In the genomic region with DNA sequence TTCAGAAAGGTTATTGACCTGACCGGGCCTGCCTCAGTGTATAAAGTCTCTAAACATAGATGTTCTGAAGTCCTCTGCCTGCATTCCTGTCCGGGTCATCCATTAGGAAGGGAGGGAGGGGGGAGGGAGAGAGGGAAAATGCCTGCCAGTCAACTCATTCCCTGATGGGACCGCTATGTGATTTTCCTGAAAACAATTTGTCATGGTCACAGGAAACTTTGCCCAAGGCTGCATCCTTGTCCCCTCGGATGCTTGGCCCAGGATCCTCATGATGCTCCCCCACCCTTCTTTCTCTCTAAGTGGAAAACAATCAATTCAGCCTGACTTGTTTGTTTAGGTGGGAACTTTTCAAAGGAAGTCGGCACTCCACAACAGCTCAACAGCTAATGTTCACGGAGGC, we compare ENCODE assay signal across 20 mouse cellular contexts. TPM values are rescaled to one million over a fixed set of nuclear protein-coding genes. Genes with fewer than 3 reads are reported as not detected.
DNase-seq lines count a peak whose midpoint lies in the region; ATAC-seq and TF ChIP-seq lines count a peak whose summit lies in the region.
"Had no signal": no experiment of that assay in that cellular context is flagged by ENCODE, and none has a peak within 500 bp of the region (broad histone marks: within the 10 kb centered on the region; RNA-seq: fewer than 3 reads in every experiment).

No protein-coding gene starts in this region.

- no peaks in the 10 kb centered on the region for H3K27me3 ChIP-seq in liver, adult 2 months (ENCODE audit: control insufficient read depth, insufficient read depth, low read length)
- no peaks in the 10 kb centered on the region for H3K27me3 ChIP-seq in liver, embryonic 11.5 days (replicated peaks; ENCODE audit: control insufficient read depth, insufficient read depth, low read length)
- H3K27me3 ChIP-seq: embryonic facial prominence, embryonic 13.5 days; midbrain, embryonic 15.5 days had no signal

- no peaks in the 10 kb centered on the region for H3K36me3 ChIP-seq in liver, adult 2 months (ENCODE audit: control insufficient read depth, insufficient read depth, low read length)
- no peaks in the 10 kb centered on the region for H3K36me3 ChIP-seq in liver, embryonic 11.5 days (ENCODE audit: control insufficient read depth, insufficient read depth, low read length)
- H3K36me3 ChIP-seq: embryonic facial prominence, embryonic 13.5 days; limb, embryonic 12.5 days; midbrain, embryonic 15.5 days had no signal

- H3K4me1 ChIP-seq in liver, adult 2 months (ENCODE audit: control insufficient read depth, insufficient read depth, low read length): no peaks in the 10 kb centered on the region; the same call in 1 of the 2 replicates
- H3K4me1 ChIP-seq in liver, embryonic 11.5 days (replicated peaks; ENCODE audit: control insufficient read depth, insufficient read depth, low read length): peaks cover 14% of the 10 kb centered on the region

- H3K79me2 ChIP-seq in liver, adult 2 months (ENCODE audit: control insufficient read depth, insufficient read depth, low read length): no peaks in the 10 kb centered on the region

- no peak overlapping the region for H3K4me2 ChIP-seq in liver, embryonic 11.5 days
- H3K4me2 ChIP-seq: embryonic facial prominence, embryonic 13.5 days; limb, embryonic 12.5 days; midbrain, embryonic 15.5 days had no signal

- WGBS in liver, adult 2 months: 10% methylated on average over 6 of the region's 6 CpGs
- 29% methylated on average over 6 of the region's 6 CpGs for WGBS in liver, embryonic 11.5 days

- ATAC-seq in liver, embryonic 11.5 days (replicated peaks; ENCODE audit: low FRiP score): no peak
- ATAC-seq: inflammation-experienced regulatory T-cells, adult 6 months; liver, postnatal 0 days; midbrain, embryonic 15.5 days had no signal

- H3K9me3 ChIP-seq in liver, embryonic 11.5 days (ENCODE audit: control insufficient read depth, low read length): no peaks in the 10 kb centered on the region
- H3K9me3 ChIP-seq: embryonic facial prominence, embryonic 13.5 days; limb, embryonic 12.5 days; midbrain, embryonic 15.5 days had no signal

- no peak for TF ChIP-seq POLR2A in liver, adult 2 months (IDR thresholded peaks at IDR 0.05; ENCODE audit: extremely low read depth, insufficient read depth, low read length)

- no peak for TF ChIP-seq CTCF in liver, adult 2 months (IDR thresholded peaks at IDR 0.05; ENCODE audit: low read depth, low read length)

- no peak overlapping the region for H3K27ac ChIP-seq in liver, adult 2 months (replicated peaks; ENCODE audit: insufficient read depth, low read depth, low read length)
- H3K27ac ChIP-seq in liver, embryonic 11.5 days (ENCODE audit: low read depth, low read length): no peak overlapping the region
- H3K27ac ChIP-seq: embryonic facial prominence, embryonic 13.5 days; limb, embryonic 12.5 days; midbrain, embryonic 15.5 days had no signal

- no peak overlapping the region for H3K9ac ChIP-seq in liver, adult 2 months (ENCODE audit: low read depth, low read length)
- H3K9ac ChIP-seq in liver, embryonic 11.5 days (ENCODE audit: low read depth, low read length): no peak overlapping the region
- H3K9ac ChIP-seq: embryonic facial prominence, embryonic 13.5 days; limb, embryonic 12.5 days; liver, postnatal 0 days; midbrain, embryonic 15.5 days had no signal

- no peak overlapping the region for H3K4me3 ChIP-seq in liver, adult 2 months (ENCODE audit: insufficient read depth, low read depth, low read length)
- no peak overlapping the region for H3K4me3 ChIP-seq in liver, embryonic 11.5 days (ENCODE audit: low read depth, low read length)
- H3K4me3 ChIP-seq: embryonic facial prominence, embryonic 13.5 days; limb, embryonic 12.5 days; midbrain, embryonic 15.5 days had no signal

- peak; percentile 60 for DNase-seq in adrenal gland, adult 2 months
- no peak for DNase-seq in adrenal gland, postnatal 14 days
- peak; percentile 29 for DNase-seq in liver, adult 2 months (ENCODE audit: extremely low read depth, low read depth, low spot score)
- DNase-seq in liver, embryonic 11.5 days (ENCODE audit: low spot score): no peak
- peak; percentile 65 for DNase-seq in kidney, postnatal 14 days
- peak; percentile 41 to 58 for DNase-seq in lung, postnatal 4 days
- DNase-seq in right cerebral cortex, adult 18-20 months: no peak
- no peak for DNase-seq in gastrocnemius, postnatal 10 days
- DNase-seq: cerebellum, adult 2 months; heart, postnatal 14 days; layer of hippocampus, postnatal 36 days; liver, postnatal 0 days; right cerebral cortex, postnatal 4 days had no signal

RNA-seq across cellular contexts. Expression of gene Plvap, which starts 5.2 kb away (rescaled TPM):
- total RNA-seq in adrenal gland, adult 2 months (2021): 100 to 1,000 TPM; 198 to 219 TPM
- polyA plus RNA-seq in adrenal gland, adult 2 months (2012; rRNA removed): 559 and 580 TPM in 2 replicates
- 116 and 123 TPM in 2 replicates for total RNA-seq in adrenal gland, postnatal 14 days (2021)
- 15.3 and 22.8 TPM in 2 replicates for total RNA-seq in liver, adult 2 months (2014; rRNA removed)
- 128 and 132 TPM in 2 replicates for polyA plus RNA-seq in liver, adult 2 months (2012; rRNA removed)
- polyA plus RNA-seq in liver, embryonic 11.5 days (2014; fragmentation: Nextera tagmentation; extraction: Ambion mirVana): 56.0 and 57.3 TPM in 2 replicates
- total RNA-seq in gastrocnemius, postnatal 10 days (2021): 10 to 100 TPM; 10.7 to 14.2 TPM
- polyA plus RNA-seq: inflammation-experienced regulatory T-cells, adult 6 months had no signal

RNA-seq across cellular contexts. Expression of gene Ccdc194, which starts 8.7 kb away (rescaled TPM):
- total RNA-seq in adrenal gland, adult 2 months (2021): not detected
- polyA plus RNA-seq in adrenal gland, adult 2 months (2012; rRNA removed): not detected in 2 replicates
- not detected in 2 replicates for total RNA-seq in adrenal gland, postnatal 14 days (2021)
- not detected in 2 replicates for total RNA-seq in liver, adult 2 months (2014; rRNA removed)
- polyA plus RNA-seq in liver, adult 2 months (2012; rRNA removed): 0.05 TPM in 1 of 2 replicates, not detected in the other
- 0.16 and 0.44 TPM in 2 replicates for polyA plus RNA-seq in liver, embryonic 11.5 days (2014; fragmentation: Nextera tagmentation; extraction: Ambion mirVana)
- 1 to 10 TPM in 1 of 2 experiments, under 1 TPM in 1; 0.21 to 2.5 TPM for total RNA-seq in gastrocnemius, postnatal 10 days (2021)
- total RNA-seq: gastrocnemius, adult 18-20 months; heart, adult 8-10 months; layer of hippocampus, postnatal 36 days had no signal
- polyA plus RNA-seq: forebrain, embryonic 11.5 days; inflammation-experienced regulatory T-cells, adult 6 months; liver, postnatal 0 days had no signal

RNA-seq across cellular contexts. Expression of gene Bst2, which starts 20.5 kb away (rescaled TPM):
- total RNA-seq in adrenal gland, adult 2 months (2021): 10 to 100 TPM; 63.1 to 98.6 TPM
- polyA plus RNA-seq in adrenal gland, adult 2 months (2012; rRNA removed): 457 and 528 TPM in 2 replicates
- 45.6 and 47.9 TPM in 2 replicates for total RNA-seq in adrenal gland, postnatal 14 days (2021)
- 603 and 678 TPM in 2 replicates for total RNA-seq in liver, adult 2 months (2014; rRNA removed)
- 798 and 871 TPM in 2 replicates for polyA plus RNA-seq in liver, adult 2 months (2012; rRNA removed)
- 21.9 and 24.0 TPM in 2 replicates for polyA plus RNA-seq in liver, embryonic 11.5 days (2014; fragmentation: Nextera tagmentation; extraction: Ambion mirVana)
- total RNA-seq in gastrocnemius, postnatal 10 days (2021): 10 to 100 TPM; 10.0 to 12.0 TPM

RNA-seq across cellular contexts. Expression of gene Mvb12a, which starts 25.9 kb away (rescaled TPM):
- total RNA-seq in adrenal gland, adult 2 months (2021): 10 to 100 TPM; 64.7 to 74.4 TPM
- 230 and 237 TPM in 2 replicates for polyA plus RNA-seq in adrenal gland, adult 2 months (2012; rRNA removed)
- total RNA-seq in adrenal gland, postnatal 14 days (2021): 63.2 and 66.3 TPM in 2 replicates
- 98.9 and 105 TPM in 2 replicates for total RNA-seq in liver, adult 2 months (2014; rRNA removed)
- 164 and 165 TPM in 2 replicates for polyA plus RNA-seq in liver, adult 2 months (2012; rRNA removed)
- 68.1 and 71.0 TPM in 2 replicates for polyA plus RNA-seq in liver, embryonic 11.5 days (2014; fragmentation: Nextera tagmentation; extraction: Ambion mirVana)
- 10 to 100 TPM; 21.8 to 25.5 TPM for total RNA-seq in gastrocnemius, postnatal 10 days (2021)

RNA-seq across cellular contexts. Expression of gene Gtpbp3, which starts 28.9 kb away (rescaled TPM):
- total RNA-seq in adrenal gland, adult 2 months (2021): 10 to 100 TPM; 15.6 to 26.7 TPM
- 58.3 and 77.4 TPM in 2 replicates for polyA plus RNA-seq in adrenal gland, adult 2 months (2012; rRNA removed)
- 20.0 and 21.5 TPM in 2 replicates for total RNA-seq in adrenal gland, postnatal 14 days (2021)
- total RNA-seq in liver, adult 2 months (2014; rRNA removed): 11.6 and 12.7 TPM in 2 replicates
- polyA plus RNA-seq in liver, adult 2 months (2012; rRNA removed): 12.9 and 15.5 TPM in 2 replicates
- 9.5 and 10.4 TPM in 2 replicates for polyA plus RNA-seq in liver, embryonic 11.5 days (2014; fragmentation: Nextera tagmentation; extraction: Ambion mirVana)
- total RNA-seq in gastrocnemius, postnatal 10 days (2021): 10 to 100 TPM in 1 of 2 experiments, 1 to 10 TPM in 1; 8.8 to 12.4 TPM

Comparison
In these comparisons a context has a peak if more than half of its experiments do, and no peak if none do; other contexts are left out.
1. DNase-seq: peak in adrenal gland, adult 2 months (single experiment), liver, adult 2 months (single experiment), kidney, postnatal 14 days (single experiment) and lung, postnatal 4 days (2 of 2); none in adrenal gland, postnatal 14 days (single experiment), liver, embryonic 11.5 days (single experiment), right cerebral cortex, adult 18-20 months (single experiment) and gastrocnemius, postnatal 10 days (single experiment).